Mouse (Mus musculus): Measurements from ENCODE around the gene Tbc1d13. TPM values are rescaled to one million over a fixed set of nuclear protein-coding genes. Genes with fewer than 3 reads are reported as not detected.

The Tbc1d13 gene
- polyA plus RNA-seq (2012; ENCODE audit: low replicate concordance): 26.5 and 29.8 TPM in 2 replicates

DNA sequence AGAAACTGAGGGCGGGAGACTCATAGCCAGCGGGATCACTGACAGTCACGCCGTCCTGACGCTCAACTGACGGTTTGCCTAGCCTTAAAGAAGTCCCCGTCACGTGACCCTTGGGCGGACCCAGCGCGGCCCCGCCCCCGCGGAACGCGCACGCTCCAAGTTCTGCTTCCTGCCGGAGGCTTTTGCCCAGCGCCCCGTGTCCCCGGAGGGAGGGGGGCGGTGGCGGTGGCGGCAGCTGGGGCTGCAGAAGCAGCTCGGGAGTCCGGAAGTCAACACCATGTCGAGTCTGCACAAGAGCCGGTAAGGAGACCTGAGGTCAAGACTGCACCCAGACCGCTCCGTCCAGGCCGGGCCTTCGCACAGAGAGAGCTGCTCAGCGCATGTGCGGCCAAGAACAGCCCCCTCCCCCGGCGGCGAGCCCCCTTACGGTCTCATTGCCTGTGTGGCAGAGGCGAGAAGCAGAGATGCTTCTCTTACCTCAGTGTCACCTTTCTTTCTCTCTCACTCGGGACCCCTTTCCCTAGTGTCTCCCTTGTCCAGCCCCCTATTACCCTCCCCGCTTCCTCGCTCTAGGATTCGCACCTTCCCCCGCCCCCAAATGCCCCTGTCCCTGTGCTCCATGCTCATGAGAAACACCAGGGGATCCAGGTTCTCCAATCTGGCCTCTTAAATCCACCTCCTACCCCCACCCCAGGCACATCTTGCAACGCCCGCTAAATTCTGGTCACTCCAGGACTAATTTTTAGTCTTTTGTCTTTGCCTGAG lies at the start of gene Tbc1d13:
Gene Tbc1d13 (plus strand): TSS at position 134 of the 765 bp plus-strand sequence.

GRCm38 (mm10) chr2:30093471-30094207 lies 39.9 kb upstream of the Tbc1d13 start, which contains the start of gene Zdhhc12:
Gene Zdhhc12, minus strand, starts transcription at chr2:30093648.

GRCm38 (mm10) chr2:30124472-30125274 lies 8.9 kb upstream of the Tbc1d13 start, which contains the start of gene Zer1:
Gene Zer1, minus strand, starts transcription at chr2:30124585.

GRCm38 (mm10) chr2:30171371-30171996 lies 37.9 kb downstream of the Tbc1d13 start, which contains the start of gene Endog:
Gene Endog, plus strand, starts transcription at chr2:30171493.

GRCm38 (mm10) chr2:30177700-30178675 lies 44.4 kb downstream of the Tbc1d13 start, which contains the start of gene Spout1:
Gene Spout1, minus strand, starts transcription at chr2:30178459.

Other genes with a start within 250 kb of the Tbc1d13 start
- 8.3 and 26.5 TPM in 2 replicates for gene Odf2, start 244.5 kb upstream of the Tbc1d13 start, polyA plus RNA-seq (2012; ENCODE audit: low replicate concordance)
- gene Gle1, start 198.3 kb upstream of the Tbc1d13 start, polyA plus RNA-seq (2012; ENCODE audit: low replicate concordance): 27.0 and 55.6 TPM in 2 replicates
- gene Sptan1, start 168.2 kb upstream of the Tbc1d13 start, polyA plus RNA-seq (2012; ENCODE audit: low replicate concordance): 85.0 and 89.7 TPM in 2 replicates
- 3.6 and 5.1 TPM in 2 replicates for gene Wdr34, start 84.9 kb upstream of the Tbc1d13 start, polyA plus RNA-seq (2012; ENCODE audit: low replicate concordance)
- gene Set, start 76.4 kb upstream of the Tbc1d13 start, polyA plus RNA-seq (2012; ENCODE audit: low replicate concordance): 202 and 208 TPM in 2 replicates
- gene Pkn3, start 56.1 kb upstream of the Tbc1d13 start, polyA plus RNA-seq (2012; ENCODE audit: low replicate concordance): 4.4 and 6.9 TPM in 2 replicates
- gene Zdhhc12, start 40.1 kb upstream of the Tbc1d13 start, polyA plus RNA-seq (2012; ENCODE audit: low replicate concordance): 32.1 and 47.9 TPM in 2 replicates
- gene Zer1, start 9.2 kb upstream of the Tbc1d13 start, polyA plus RNA-seq (2012; ENCODE audit: low replicate concordance): 29.0 and 54.9 TPM in 2 replicates
- 15.4 and 27.4 TPM in 2 replicates for gene Endog, start 37.7 kb downstream of the Tbc1d13 start, polyA plus RNA-seq (2012; ENCODE audit: low replicate concordance)
- 17.6 and 20.1 TPM in 2 replicates for gene Spout1, start 44.7 kb downstream of the Tbc1d13 start, polyA plus RNA-seq (2012; ENCODE audit: low replicate concordance)
- gene Kyat1, start 72.1 kb downstream of the Tbc1d13 start, polyA plus RNA-seq (2012; ENCODE audit: low replicate concordance): 2.4 and 10.4 TPM in 2 replicates
- 6.5 and 13.1 TPM in 2 replicates for gene Lrrc8a, start 104.0 kb downstream of the Tbc1d13 start, polyA plus RNA-seq (2012; ENCODE audit: low replicate concordance)
- 6.1 and 10.3 TPM in 2 replicates for gene Gm28035, start 106.8 kb downstream of the Tbc1d13 start, polyA plus RNA-seq (2012; ENCODE audit: low replicate concordance)
- 7.0 and 13.3 TPM in 2 replicates for gene Phyhd1, start 132.5 kb downstream of the Tbc1d13 start, polyA plus RNA-seq (2012; ENCODE audit: low replicate concordance)
- gene Gm28038, start 147.3 kb downstream of the Tbc1d13 start, polyA plus RNA-seq (2012; ENCODE audit: low replicate concordance): not detected in 2 replicates
- 5.6 and 6.9 TPM in 2 replicates for gene Dolk, start 152.6 kb downstream of the Tbc1d13 start, polyA plus RNA-seq (2012; ENCODE audit: low replicate concordance)
- 42.0 and 50.7 TPM in 2 replicates for gene Nup188, start 152.7 kb downstream of the Tbc1d13 start, polyA plus RNA-seq (2012; ENCODE audit: low replicate concordance)
- 52.4 and 84.3 TPM in 2 replicates for gene Sh3glb2, start 225.6 kb downstream of the Tbc1d13 start, polyA plus RNA-seq (2012; ENCODE audit: low replicate concordance)
- 9.1 and 10.1 TPM in 2 replicates for gene Miga2, start 230.5 kb downstream of the Tbc1d13 start, polyA plus RNA-seq (2012; ENCODE audit: low replicate concordance)